Mouse (Mus musculus): ENCODE measurements around the gene Gm28171.
"Not testable (repeated sequence)": the region's sequence is repeated elsewhere in the genome, so short reads cannot be mapped to it uniquely, and the experiment has no call there.

Gm28171 gene

DNA sequence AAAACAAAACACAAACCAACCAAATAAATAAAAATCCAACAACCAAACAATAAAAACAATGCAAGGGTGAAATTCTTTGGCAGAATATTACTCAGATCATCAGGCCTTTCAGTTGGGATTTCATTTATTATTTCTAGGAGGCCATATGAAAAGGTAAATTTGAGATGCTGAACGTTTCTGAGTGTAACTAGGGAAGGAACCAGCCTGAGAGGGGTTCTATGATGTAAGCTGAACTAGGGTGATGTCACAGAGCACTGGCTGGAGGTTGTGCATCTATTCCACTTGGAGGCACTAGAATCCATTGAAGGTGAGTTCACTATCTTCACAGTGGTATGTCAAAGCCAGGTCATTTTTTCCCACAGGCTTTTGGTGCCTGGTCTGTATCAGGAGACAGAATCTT, at the start of gene Gm28171:
Gene Gm28171 (plus strand): TSS at position 301 of the 400 bp plus-strand sequence.
- DNase-seq (ENCODE audit: low spot score): not testable (repeated sequence)
